Mouse (Mus musculus) left cerebral cortex, adult 8-10 months (tissue): ENCODE measurements around the gene Actl7a. TPM values are rescaled to one million over a fixed set of nuclear protein-coding genes. Genes with fewer than 3 reads are reported as not detected.

ENCODE experiments used
- DNase-seq, 2 experiments: peaks; one replicate each; pipeline ENCODE4 v3.0.0; 2022; ENCODE audit warnings: low spot score in 2 of 2
- total RNA-seq, 4 experiments: library from RNA; stranded (reverse); gene quantifications; 2 replicates each; pipeline ENCODE4 v1.2.4; 2022

The Actl7a gene
- total RNA-seq, 4 experiments from 2014 or later = not detected

- DNase-seq = no peak
Measured at GRCm38 (mm10) chr4:56757693-56758092, 14.5 kb downstream of the Actl7a start.

GRCm38 (mm10) chr4:56767861-56768284, 24.7 kb downstream of the Actl7a start:
- no peak for DNase-seq

- DNase-seq = no peak
Measured at GRCm38 (mm10) chr4:56768913-56769312, 25.7 kb downstream of the Actl7a start.

GRCm38 (mm10) chr4:56771065-56771464, 27.9 kb downstream of the Actl7a start:
- DNase-seq = no peak

GRCm38 (mm10) chr4:56791373-56791772, 48.2 kb downstream of the Actl7a start:
- no peak for DNase-seq

Other genes with a start within 250 kb of the Actl7a start
- not detected for gene Gm26657, start 3.3 kb upstream of the Actl7a start, total RNA-seq
- gene Actl7b, start 2.0 kb upstream of the Actl7a start, total RNA-seq = under 1 TPM in 2 of 4 experiments, not detected in 2; 0.30 to 0.68 TPM
- 10 to 100 TPM; 62.8 to 82.3 (median 70.2) TPM for gene Elp1, start 58.9 kb downstream of the Actl7a start, total RNA-seq
- 10 to 100 TPM; 15.1 to 18.0 (median 17.0) TPM for gene Fam206a, start 58.9 kb downstream of the Actl7a start, total RNA-seq
- gene Ctnnal1, start 121.8 kb downstream of the Actl7a start, total RNA-seq = 10 to 100 TPM; 16.8 to 23.7 (median 21.4) TPM
- 10 to 100 TPM; 41.6 to 49.3 (median 45.9) TPM for gene Tmem245, start 204.0 kb downstream of the Actl7a start, total RNA-seq
- gene Frrs1l, start 247.0 kb downstream of the Actl7a start, total RNA-seq = 100 to 1,000 TPM; 181 to 223 (median 197) TPM